Mouse (Mus musculus) c-Kit-positive CD71-negative TER-119-negative erythroid progenitor cells, embryonic 14.5 days (primary cell): ENCODE data around the gene Stoml3.

Experiments used
- DNase-seq: peaks from one replicate; pipeline ENCODE4 v3.0.0-alpha.2; 2013; ENCODE audit warnings: low read depth

The Stoml3 gene

DNA sequence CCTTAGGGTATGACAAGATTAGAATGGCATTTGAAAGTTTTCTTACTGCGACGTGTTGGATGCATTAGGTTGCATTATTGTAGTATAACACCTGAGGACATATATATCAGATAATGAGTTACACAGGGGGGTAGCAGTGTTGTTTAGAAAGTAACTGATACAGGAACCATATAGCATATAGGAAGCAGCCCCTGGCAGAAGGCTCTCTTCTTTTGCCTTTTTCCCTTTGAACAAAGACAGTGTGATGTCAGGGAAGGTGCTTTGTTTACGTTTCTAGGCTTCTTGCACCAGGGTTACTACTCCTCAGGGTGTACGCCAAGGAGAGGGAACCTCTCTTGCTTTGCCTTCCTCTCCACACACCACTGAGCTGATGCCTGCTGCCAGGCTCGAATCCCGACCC, at the start of gene Stoml3:
Stoml3 (plus strand) TSS at position 301 of the 400 bp plus-strand sequence.
- DNase-seq, result no peak

DNA sequence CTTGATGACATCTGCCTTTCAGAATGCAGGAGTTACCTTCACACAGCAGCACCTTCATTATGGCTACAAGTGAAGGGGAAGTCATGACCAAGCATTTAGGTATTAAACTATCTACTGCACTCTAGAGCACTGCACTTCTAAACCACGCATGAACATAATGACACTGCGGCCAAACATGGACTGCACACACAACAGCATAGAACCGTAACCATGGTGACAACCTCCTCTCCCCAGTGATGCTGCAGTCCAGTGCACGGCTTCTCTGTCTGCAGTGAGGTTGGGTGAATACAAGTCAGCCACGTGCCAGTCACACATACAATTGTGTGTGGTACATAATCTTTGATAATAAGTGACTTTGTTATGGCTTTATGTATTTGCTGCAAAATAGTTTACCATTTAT, 42.9 kb upstream of the Stoml3 start:
- no peak for DNase-seq

DNA sequence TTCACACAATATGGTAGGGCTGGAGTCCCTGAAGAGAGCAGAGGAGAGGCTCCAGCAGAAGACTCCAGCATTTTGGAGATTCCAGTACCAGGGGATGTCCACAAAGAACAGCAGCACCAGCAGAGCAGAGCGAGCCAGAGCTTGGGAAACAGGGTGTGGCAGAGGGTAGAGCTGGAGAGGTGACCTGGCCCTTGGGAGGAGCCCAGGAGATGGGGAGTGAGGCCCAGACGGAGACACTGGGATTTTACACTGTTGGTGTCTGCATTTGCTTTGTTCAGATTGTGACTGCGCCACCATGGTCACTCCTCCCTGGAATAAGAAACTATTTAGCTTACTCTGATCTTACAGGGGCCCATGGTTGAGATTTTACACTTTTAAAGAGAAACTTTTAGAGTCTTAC, 41.7 kb upstream of the Stoml3 start:
- DNase-seq, result no peak

DNA sequence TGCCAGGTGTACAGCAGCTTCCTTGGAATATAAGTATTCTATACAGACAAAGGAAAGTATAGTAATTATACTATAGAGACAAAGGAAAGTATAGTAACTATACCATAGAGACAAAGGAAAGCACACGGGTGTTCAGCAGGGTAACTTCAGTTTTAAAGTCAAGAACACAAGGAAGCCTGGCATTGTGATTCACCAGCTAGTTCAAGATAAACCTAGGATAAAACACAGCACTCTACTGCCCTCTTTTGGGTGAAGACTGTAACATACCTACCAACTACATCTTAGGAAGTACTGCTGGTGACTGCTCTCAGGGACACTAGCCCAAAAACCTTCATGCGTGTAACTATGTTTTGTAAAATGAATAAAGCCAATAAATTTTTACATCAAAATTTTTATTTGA, 40.2 kb upstream of the Stoml3 start:
- peak; percentile 71 for DNase-seq

DNA sequence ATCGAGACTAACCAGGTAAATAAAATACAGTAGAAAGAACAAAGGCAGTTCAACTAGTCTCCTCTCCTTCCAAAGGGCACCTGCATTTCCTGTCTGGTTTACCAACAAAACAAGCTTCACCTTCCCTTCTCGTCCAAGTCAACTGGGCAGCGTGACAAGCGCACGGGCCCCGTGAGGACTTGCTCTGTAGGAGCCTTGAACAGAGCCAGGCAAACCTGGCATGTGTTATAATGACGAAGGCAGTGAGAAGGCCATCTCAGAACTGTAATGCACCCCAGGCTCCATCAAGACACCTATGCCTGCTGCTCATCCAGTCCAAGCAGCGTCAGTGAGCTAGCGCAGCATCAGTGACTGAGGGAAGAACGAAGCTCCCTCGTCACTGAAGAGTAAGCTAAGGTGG, 37.8 kb upstream of the Stoml3 start:
- no peak for DNase-seq

DNA sequence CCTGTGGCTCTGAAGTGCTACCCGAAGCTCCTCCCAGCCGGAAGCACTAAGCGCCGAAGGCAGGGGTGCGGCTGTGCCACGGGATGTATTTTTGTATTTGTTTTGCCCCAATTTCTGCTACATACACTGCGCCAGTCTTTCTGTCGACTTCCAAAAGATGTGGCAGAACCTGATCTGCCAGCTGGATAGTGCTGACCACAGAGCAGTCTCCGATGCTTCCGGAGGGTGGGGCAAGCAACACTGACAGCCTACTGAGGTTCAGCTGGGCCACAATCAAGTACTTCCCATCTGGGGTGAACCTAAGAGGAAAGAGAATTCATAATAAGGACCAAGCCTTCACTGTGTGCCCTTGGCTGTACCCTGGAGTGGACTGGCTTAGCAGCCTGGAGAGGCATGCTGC, 36.1 kb upstream of the Stoml3 start:
- no peak for DNase-seq

DNA sequence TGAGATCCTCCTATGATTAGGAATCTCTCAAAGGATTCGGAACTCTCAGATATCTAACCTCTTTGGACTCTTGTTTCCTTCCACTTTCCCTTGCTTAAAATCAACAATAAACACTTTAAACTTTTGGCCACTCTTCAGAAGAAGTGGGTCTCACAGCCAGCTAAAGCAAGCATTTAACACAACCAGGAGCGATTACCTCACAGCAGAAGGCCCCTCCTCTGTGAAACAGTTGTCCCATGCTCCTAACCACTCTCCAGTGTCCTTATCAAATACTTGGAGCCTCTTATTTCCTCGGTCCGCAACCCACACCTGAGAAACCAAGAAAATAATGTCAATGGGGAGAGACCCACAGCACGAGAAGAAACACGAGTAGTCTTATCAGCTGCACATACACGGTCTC, 35.1 kb upstream of the Stoml3 start:
- DNase-seq, result no peak

DNA sequence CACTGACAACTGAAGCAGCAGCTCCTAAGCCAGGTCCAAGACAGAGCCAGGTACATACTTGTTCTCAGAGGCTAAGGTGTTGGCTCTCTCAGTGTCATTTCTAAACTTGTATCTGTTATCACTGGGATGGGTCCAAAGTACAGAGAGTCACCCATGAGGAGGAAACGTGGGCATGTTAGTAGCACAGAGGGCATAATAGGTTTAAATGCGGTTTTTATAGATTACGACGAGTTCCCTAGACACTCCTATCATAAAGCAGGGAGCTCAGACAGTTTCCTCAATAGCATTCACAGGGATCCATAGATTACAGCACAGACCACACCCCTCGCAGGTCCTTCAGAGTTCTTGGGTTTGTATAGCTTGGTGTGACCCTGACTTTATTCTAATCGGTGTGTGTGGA, 34.4 kb upstream of the Stoml3 start:
- DNase-seq, result no peak

DNA sequence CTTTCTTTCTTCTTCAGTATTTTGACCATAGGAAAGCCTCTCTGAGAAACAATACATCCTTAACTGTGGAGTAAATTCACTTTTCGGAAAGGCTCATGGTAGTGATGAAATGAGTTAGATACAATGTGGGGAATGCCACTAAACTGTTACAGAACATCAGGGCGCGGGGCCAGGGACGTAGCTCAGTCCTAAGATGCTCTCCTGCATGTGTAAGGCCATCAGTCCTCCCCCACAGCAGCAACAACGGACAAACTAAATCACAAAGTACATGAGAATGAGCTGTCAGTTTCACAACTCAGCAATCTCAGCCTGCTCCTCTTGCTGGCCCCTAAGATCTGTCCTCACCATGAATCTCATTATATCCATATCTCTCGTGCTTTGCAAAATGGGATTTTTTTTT, 33.9 kb upstream of the Stoml3 start:
- DNase-seq, result no peak

DNA sequence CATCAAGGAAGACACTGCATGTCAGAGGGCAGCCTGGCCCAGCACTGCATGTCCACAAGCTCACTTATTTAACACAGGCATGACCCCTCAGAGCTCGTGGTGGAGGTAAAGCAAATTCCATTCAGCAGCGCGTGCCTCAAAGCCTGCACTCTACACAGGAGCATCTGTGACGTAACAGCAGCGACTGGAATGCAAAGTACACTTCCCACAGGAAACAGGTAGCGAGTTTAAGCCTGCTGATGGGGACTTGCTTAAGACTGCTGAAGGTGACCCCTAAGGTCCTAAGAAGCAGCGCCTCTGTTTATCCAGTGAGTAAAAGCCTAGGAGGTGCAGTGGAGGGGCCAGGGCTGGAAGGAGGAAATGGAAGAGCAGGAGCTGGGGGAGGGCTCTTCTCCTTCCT, 33.5 kb upstream of the Stoml3 start:
- DNase-seq, result no peak

DNA sequence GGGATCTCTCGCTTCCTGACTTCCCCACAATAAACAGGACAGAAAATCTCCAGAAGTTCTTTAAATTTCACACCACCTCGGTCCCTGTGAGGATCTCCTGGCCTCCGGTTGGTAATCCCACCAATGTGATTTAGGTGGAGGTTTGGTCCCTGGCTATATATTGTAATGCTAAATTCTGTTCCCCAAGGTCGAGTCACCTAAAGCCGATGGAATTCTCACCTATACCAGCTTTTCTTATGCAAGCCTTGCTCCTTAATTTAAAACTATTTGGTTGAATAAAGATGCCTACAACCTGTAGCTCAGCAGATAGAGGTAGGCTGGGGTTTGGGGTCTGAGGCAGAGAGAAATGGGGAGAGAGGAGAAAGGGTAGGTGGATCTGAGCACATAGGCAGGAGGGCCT, 30.7 kb upstream of the Stoml3 start:
- DNase-seq, result no peak

DNA sequence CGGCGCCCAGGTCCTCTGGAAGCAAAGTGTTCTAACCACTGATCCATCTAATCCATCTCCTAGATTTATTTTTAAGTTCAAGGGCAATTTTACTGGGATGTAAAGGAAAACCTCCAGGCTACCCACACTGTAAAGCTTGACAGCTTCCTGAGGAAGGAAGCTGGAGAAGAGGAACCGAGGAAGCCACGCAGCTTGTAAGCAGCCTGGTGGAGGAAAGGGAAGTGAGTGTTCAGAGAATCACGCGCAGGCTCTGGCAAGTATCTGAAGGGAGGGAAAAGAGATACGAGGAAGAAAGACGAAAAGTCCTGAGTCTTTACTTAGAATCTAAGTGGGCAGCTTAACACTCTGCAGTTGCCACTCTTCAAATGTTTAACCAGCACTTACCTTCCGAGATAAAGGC, 28.3 kb upstream of the Stoml3 start:
- no peak for DNase-seq

DNA sequence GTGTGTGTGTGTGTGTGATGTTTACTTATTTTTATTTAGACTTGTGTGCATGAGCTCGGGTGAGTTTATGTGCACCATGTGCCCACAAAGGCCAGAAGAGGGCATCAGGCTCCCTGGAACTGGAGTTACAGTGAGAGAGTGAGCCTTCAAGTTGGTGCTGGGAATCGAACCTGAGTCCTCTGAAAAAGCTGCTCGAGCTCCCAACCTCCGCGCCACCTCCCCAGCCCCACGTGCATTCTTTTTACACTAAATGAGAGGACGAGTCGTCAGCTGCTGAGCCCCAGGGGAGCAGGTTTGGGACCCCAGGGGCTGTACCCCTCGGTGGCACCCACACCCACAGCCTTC, 25.8 kb upstream of the Stoml3 start:
- DNase-seq, result no peak

DNA sequence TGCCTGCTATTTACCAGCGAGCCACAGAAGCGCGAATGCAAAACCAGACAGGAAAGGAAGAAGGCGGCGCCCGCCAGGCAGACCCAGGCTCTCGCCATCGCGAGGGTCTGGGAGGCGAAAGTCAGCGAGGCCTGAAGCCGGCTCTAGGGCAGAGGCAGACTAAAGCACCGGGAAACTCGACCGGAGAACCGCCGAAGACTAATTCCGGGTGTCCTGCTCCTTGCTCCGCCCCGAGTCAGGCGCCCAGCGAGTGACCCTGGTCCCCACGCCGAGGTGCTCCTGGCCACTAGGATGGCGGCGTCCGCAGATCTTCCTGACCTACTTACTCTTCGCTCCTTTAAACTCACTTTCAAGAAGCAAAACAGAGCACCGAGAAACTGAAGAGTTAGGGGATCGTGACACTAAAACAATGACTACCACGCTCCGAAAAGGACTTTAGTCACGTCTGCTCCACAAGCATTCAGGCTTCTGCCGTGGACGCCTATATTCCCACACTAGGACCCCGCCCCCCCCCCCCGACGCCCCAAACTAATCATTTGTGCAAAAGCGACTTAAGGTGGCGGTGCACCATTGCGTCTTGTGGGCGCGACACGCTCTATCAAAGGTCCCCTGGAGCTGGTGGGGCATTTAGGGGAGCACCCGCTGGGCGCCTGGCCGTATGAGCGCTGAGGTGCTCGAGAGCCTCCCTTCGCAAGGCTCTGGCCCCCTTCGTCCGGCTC, 25.2 kb upstream of the Stoml3 start, which contains the start of the genes Nhlrc3 and Proser1:
Nhlrc3 (minus strand) TSS at position 287 of the 719 bp plus-strand sequence.
Proser1 (plus strand) TSS at position 621 of the 719 bp plus-strand sequence.
- DNase-seq, result peak; percentile 84

DNA sequence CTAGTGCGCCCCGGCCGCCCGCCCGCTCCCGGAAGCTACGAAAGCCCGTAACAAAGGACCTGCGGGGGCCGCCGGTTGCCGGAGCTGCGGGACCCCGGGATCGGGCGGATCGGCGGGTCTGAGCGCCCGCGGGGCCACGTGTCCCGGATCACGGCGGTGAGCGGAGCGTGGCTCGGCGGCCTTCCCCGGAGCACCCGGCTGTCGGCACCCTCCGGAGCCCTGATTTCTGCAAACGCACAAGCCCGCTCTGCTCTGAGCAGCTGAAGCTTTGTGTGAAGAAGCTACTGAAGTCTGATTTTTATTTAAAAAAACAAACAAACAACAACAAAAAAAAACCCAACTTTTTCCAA, 24.7 kb upstream of the Stoml3 start:
- no peak for DNase-seq

DNA sequence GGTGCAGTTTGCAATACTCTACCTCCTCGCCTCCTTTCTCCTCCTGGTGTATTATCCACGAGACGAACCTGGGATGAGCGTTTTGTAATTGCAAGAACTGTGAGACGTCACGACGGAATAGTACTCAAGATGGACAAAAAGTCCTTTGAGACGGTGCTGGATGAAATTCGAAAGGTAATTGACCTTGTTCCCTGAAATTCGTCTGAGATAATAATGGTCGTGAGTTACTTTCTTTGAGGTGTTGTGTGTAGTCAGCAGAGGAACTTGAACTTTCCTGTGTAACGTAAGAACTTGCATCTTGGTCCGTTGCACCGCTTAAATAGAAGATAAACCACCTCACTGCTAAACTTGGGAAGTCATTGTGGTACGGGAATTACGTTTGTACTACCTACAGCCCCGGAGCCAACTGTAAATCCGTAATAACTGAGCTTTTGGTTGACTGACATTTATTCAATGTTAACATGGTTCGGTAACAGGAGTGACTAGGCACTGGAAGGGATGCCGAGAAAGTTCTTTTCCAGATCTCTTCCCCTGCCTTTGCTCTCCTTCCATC, 24.2 kb upstream of the Stoml3 start:
- peak; percentile 17 for DNase-seq

DNA sequence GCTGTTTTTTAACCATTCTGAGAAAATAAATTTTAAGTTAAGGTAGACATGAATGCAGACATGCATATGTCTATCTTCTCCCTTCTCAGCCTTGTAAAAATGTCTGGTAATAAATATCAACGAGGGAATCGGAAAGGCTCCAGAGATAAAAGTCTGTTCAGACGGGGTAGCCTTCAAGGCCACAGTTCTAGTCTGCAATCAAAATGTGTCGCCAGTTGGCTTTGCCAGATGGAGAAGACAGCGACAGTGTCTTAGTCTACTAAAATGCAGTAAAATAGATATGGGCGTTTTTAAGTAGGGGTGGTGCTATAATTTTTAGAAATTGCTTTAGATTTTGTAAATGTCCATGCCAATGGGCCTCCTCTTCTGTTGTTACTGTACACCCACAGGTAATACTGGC, 23.1 kb upstream of the Stoml3 start:
- no peak for DNase-seq

DNA sequence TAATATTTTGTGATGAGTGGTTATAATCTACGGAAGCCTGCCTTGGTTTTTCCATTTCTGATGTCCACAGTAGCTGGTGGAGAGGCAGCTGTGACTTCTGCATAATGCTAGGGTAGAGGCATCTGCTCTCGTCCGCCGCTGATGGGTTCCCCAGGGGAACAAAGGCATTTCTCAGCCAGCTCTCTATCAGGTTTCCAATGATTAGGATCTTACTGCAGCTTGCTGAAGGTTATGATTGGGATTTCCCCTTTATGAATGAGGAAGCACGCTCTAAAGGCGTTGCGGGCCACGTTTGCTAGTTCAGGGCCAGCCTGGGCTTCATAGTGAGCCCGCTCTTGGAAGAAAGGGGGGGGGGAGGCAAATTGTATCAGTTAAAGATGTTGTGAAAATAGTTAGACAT, 22.0 kb upstream of the Stoml3 start:
- no peak for DNase-seq

DNA sequence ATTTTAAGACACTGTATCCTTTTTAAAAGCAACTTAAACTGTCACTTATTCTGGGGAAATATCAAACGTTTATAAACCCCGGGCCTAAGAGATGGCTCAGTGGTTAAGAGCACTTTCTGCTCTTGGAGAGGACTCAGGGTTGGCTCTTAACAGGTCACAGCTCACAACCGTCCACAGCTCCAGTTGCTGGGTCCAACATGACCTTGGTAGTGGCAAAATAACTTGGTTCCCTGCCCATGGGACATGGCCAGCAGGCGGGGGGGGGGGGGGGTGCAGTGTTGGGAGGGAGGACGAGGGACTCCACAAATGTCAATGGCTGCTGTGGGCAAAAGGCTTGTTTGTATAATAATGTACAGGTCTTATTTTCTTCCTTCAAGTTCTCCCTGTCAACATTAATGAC, 21.1 kb upstream of the Stoml3 start:
- DNase-seq, result no peak

DNA sequence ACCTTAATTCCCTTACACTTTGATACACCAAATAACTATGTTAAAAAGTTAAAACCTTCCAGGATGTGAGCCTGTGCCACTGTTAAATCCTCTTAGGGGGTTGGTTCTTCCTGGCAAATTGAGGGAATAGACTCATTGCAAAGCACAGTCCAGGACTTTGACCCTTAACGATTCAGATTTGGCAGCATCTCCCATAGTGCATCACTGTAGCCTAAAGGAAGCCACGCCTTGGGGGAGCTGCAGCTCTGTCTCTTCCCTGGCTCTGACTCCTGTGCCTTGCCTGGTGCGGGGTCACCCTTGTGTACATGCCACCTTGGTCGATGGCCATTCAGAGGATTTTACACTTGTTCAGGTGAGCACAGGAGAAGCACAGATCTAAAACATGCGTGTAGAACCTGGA, 18.8 kb upstream of the Stoml3 start:
- DNase-seq, result no peak

DNA sequence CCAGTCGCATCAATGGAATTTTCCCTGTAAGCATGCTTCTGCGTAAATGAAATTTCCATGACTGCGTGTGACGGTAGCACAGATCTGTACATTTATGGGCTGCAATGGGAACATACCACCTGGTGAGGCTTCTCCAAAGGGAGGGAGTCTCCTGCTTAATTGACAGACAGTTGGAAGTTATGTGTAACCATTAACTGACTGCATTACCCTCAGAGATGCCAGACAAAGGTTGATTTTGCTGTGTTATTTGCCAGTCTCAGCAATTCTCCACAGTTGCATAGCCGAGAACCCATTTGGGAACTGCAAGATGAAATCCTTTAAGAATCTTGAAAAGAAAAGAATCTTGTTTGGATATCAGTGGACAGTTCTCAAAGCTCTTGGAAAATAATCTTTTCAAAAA, 16.4 kb upstream of the Stoml3 start:
- DNase-seq, result no peak

DNA sequence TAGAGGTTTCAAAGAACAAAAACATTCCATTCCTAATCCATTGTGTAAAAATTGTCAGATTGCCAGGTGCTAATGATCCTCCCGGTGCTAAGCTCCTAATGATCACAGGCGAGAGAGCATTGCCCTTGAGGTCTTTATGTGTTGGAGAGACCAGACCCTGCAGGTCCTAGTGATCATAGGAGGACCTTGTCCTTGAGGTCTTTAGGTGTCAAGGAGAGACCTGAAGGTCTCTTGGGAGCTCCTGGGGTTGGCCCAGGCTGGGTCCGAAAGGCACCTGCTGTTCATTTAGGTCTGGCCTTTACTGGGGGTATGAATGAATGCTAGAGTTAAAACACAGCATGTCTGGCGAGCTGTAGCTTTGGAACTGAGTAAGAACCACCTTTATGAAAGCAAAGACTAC, 14.3 kb upstream of the Stoml3 start:
- DNase-seq, result no peak

DNA sequence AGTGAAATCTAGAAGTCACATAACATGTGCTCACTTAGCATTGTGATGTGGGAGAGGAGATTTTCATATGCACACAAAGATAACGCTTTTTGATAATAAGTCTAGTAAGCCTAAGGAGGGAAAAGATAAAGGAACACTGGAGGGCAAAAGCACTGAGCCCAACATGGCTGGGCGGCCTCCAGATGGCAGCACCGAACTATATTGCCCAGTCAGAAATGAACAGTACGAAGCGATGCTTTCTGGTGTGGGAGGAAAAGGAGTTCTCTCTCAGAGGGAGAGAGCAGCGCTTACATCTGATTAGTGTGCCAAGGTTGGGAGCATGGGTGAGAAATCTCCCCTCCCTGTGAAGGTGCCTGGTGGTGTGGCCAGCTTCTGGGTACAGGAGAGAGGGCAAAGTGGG, 12.6 kb upstream of the Stoml3 start:
- no peak for DNase-seq

DNA sequence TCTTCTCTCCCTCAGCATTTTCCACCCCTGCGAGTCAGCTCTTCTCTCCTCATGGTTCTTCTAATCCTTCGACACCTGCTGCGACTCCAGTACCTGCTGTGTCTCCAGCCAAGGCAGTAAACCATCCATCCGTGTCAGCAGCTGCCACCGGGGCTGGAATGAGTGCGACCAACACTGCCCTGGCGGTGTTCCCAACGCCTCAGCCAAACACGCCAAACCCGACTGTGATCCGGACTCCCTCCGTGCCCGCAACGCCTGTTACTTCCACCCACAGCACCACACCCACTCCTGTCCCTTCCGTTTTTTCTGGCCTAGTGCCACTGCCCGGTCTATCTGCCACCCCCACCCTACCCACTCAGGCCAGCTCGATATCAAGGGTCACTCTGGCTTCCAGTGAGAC, 11.0 kb upstream of the Stoml3 start:
- DNase-seq, result no peak
